Mouse (Mus musculus): ENCODE data around the gene Timp2.

- no peak for TF ChIP-seq CTCF (IDR thresholded peaks at IDR 0.05; ENCODE audit: borderline replicate concordance, insufficient read depth, low read length)
- TF ChIP-seq POLR2A (IDR thresholded peaks at IDR 0.05; ENCODE audit: low read depth, low read length) = no peak
Observed at GRCm38 (mm10) chr11:118263146-118263545, 92.4 kb downstream of the Timp2 start.

Measured in embryonic fibroblast, embryonic 13.5 days (primary cell).